Mouse (Mus musculus): Measurements from ENCODE around the gene Abl2. TPM values are rescaled to one million over a fixed set of nuclear protein-coding genes. Genes with fewer than 3 reads are reported as not detected.

Gene Abl2
- total RNA-seq, 2 experiments from 2014 or later: 87.4 to 88.2 TPM

- peak overlapping the region; percentile 70 for H3K27ac ChIP-seq
- no peak for TF ChIP-seq CTCF (conservative IDR thresholded peaks at IDR 0.05)
- no peak for DNase-seq (ENCODE audit: low spot score in 2 of 2)
- no peak overlapping the region for H3K4me3 ChIP-seq
These were observed 62.4 kb downstream of the Abl2 start for GRCm38 (mm10) chr1:156620951-156621350.

GRCm38 (mm10) chr1:156624231-156624630 lies 65.6 kb downstream of the Abl2 start:
- DNase-seq (ENCODE audit: low spot score in 2 of 2): no peak
- TF ChIP-seq CTCF (conservative IDR thresholded peaks at IDR 0.05): no peak
- Histone ChIP-seq H3K27ac (no peak overlapping the region), H3K4me3 (no peak overlapping the region)

DNA sequence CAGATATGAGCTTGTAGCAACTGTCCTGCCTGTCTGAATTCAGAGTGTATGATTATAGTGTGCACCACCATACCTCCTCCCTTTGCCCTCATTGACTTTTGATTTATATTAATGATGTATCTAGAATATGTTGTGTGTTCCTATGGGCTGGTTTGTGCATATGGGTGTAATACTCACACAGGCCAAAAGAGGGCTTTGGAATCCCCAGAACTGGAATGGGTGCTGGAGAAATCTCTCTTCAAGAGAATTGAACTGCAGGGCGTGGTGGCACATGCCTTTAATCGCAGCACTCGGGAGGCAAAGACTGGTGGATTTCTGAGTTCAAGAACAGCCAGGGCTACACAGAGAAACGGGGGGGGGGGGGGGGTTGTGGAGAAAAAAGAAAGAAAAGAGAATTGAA lies 68.1 kb downstream of the Abl2 start:
- no peak for DNase-seq (ENCODE audit: low spot score in 2 of 2)
- Histone ChIP-seq H3K4me3 (no peak overlapping the region), H3K27ac (no peak overlapping the region)
- TF ChIP-seq CTCF (conservative IDR thresholded peaks at IDR 0.05): peak; percentile 60

- TF ChIP-seq CTCF (conservative IDR thresholded peaks at IDR 0.05): no peak
- H3K4me3 ChIP-seq: no peak overlapping the region
- no peak for DNase-seq (ENCODE audit: low spot score in 2 of 2)
- peak overlapping the region; percentile 39; the same call in 1 of the 2 replicates for H3K27ac ChIP-seq
These were observed 71.4 kb downstream of the Abl2 start for GRCm38 (mm10) chr1:156629984-156630383.

- DNase-seq (ENCODE audit: low spot score in 2 of 2): no peak
- H3K27ac ChIP-seq: no peak overlapping the region
- peak; percentile 71 for TF ChIP-seq CTCF (conservative IDR thresholded peaks at IDR 0.05)
- no peak overlapping the region for H3K4me3 ChIP-seq
These were observed 72.4 kb downstream of the Abl2 start for GRCm38 (mm10) chr1:156630965-156631364.

DNA sequence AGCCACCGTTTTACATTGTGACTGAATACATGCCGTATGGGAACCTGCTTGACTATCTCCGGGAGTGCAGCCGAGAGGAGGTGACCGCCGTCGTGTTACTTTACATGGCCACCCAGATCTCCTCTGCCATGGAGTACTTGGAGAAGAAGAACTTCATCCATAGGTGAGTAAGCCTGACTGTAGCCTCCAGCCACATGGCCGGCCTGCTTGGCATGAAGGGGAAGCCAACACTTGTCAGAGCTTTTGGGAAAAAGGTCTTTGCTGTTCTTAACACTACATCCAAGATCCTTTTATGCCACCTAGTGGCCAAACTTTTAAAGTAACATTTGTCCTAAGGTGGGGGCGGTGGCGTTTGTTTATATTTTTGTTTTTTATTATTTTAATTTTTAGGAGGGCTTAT lies 74.5 kb downstream of the Abl2 start:
- H3K4me3 ChIP-seq: no peak overlapping the region
- no peak overlapping the region for H3K27ac ChIP-seq
- TF ChIP-seq CTCF (conservative IDR thresholded peaks at IDR 0.05): peak; percentile 86
- DNase-seq (ENCODE audit: low spot score in 2 of 2): peak; percentile 34 to 45

DNA sequence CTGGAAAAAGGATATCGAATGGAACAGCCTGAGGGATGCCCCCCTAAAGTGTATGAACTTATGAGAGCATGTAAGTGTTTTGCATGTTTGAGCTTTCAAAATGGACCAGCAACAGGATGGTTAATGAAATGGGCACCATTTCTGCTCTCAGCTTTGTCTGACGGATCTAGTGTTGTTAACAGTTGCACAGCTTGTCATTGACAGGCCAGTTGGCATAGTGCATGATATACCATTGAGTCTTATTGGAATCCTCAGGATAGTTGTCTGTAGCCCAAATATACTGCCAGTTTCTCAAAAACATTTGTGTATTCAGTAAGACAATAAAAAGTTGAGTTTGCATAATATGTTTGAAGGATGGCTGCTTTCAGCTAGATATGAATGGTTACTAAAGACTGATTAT lies 76.6 kb downstream of the Abl2 start:
- no peak for DNase-seq (ENCODE audit: low spot score in 2 of 2)
- TF ChIP-seq CTCF (conservative IDR thresholded peaks at IDR 0.05): no peak
- no peak overlapping the region for H3K27ac ChIP-seq
- H3K4me3 ChIP-seq: no peak overlapping the region

DNA sequence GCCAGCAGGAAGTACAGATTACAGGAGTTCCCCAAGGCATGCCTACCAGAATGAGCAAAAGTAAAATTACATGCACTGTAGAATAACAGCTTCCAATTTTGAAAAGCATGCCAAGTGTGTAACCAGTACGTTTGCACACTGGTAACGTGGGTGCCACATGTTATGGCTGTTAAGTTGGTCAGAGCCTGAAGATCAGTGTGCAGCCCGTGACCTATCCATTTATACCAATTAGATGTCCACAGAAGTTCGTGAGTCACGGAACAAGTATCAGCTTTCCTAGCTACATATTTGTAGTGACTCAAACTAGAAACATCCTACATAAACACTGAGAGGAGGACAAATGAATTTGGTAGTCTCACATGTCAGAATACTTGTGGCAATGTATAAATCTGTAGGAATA lies 80.9 kb downstream of the Abl2 start:
- DNase-seq (ENCODE audit: low spot score in 2 of 2): no peak
- TF ChIP-seq CTCF (conservative IDR thresholded peaks at IDR 0.05): no peak
- Histone ChIP-seq H3K27ac (no peak overlapping the region), H3K4me3 (no peak overlapping the region)

- peak; percentile 72 for TF ChIP-seq CTCF (conservative IDR thresholded peaks at IDR 0.05)
- H3K27ac ChIP-seq: peak overlapping the region; percentile 67
- no peak overlapping the region for H3K4me3 ChIP-seq
- peak in 1 of 2 experiments; percentile 46 for DNase-seq (ENCODE audit: low spot score in 2 of 2)
These were observed 82.0 kb downstream of the Abl2 start for GRCm38 (mm10) chr1:156640577-156640976.

GRCm38 (mm10) chr1:156641808-156642207 lies 83.2 kb downstream of the Abl2 start:
- H3K4me3 ChIP-seq: no peak overlapping the region
- DNase-seq (ENCODE audit: low spot score in 2 of 2): no peak
- no peak overlapping the region for H3K27ac ChIP-seq
- TF ChIP-seq CTCF (conservative IDR thresholded peaks at IDR 0.05): no peak

DNA sequence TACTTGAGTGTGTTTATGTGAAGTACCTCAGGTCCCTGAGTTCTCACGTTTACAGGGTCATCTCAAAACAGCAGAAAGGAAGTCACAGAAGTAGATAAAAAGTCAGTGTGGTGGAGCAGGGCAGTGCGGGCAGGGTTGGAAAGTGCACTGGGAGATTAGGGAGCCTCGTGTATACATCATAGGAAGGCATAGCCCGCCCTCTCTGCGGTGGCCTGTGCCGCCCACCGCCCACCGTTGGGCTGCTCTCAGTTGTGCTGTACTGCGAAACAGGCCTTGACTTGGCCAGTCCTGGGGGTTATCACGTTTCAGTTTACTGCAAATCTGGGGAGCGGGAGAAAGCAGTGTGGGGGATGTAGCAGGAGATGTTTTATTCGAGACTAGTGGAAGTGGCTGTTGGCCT lies 84.2 kb downstream of the Abl2 start:
- Histone ChIP-seq H3K4me3 (no peak overlapping the region), H3K27ac (no peak overlapping the region; the same call in 1 of the 2 replicates)
- TF ChIP-seq CTCF (conservative IDR thresholded peaks at IDR 0.05): no peak
- no peak for DNase-seq (ENCODE audit: low spot score in 2 of 2)

DNA sequence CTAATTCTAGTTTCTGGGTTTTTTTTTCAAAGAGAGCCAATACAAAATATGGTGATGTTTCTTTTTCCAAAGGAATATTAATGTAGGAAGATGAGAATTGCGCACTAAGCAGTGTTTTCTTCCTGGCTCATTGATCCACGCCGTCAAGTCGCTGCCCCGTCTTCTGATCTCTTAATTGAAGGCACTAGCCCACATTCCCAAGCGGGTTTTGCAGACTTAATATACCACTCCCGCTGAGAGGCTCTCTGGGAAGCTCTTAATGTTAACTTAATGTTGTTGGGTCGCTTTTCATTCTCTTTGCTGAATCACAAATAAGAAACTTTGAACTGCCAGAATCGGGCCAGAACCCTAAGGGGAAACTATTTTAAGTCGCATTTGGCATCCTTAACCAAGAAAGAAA lies 85.5 kb downstream of the Abl2 start:
- no peak overlapping the region for H3K4me3 ChIP-seq
- no peak for DNase-seq (ENCODE audit: low spot score in 2 of 2)
- H3K27ac ChIP-seq: peak overlapping the region; percentile 4; the same call in 1 of the 2 replicates
- no peak for TF ChIP-seq CTCF (conservative IDR thresholded peaks at IDR 0.05)

DNA sequence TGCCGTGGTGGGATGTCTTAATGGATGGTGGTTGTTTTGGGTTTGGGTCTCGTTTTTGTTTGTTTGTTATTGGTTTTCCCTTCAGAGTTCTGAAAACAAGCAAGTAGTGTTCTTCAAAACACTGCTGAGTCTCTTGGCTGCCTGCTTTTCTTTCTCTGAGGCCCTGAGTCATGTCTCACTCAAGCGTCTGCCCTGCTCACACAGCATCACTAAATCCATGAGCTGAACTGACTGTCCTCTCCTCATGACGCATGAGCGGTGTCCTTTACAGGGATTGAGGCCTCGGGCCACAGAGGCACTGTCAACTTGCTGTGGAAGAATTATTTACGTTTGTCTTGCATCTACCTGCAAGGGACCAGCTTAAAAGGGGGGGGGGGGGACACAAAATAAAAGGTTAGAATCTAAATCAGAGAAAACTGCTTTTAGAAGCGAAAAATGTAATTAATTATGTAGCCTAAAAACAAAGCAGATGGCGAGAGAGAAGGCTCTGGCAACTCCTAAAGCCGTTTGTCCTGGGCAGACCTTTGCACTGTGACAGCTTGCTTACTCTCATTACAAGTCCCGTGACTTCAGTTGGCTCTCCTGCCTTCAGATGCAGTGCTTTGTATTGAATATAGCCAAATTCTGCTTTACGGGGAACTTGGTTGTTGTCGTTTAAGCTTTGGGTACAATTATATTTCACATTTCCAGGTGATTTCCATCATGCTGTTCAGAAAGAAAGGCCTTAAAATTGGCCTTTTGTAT lies 86.4 kb downstream of the Abl2 start:
- H3K27ac ChIP-seq: peak overlapping the region; percentile 29
- TF ChIP-seq CTCF (conservative IDR thresholded peaks at IDR 0.05): no peak
- H3K4me3 ChIP-seq: no peak overlapping the region
- DNase-seq (ENCODE audit: low spot score in 2 of 2): no peak

DNA sequence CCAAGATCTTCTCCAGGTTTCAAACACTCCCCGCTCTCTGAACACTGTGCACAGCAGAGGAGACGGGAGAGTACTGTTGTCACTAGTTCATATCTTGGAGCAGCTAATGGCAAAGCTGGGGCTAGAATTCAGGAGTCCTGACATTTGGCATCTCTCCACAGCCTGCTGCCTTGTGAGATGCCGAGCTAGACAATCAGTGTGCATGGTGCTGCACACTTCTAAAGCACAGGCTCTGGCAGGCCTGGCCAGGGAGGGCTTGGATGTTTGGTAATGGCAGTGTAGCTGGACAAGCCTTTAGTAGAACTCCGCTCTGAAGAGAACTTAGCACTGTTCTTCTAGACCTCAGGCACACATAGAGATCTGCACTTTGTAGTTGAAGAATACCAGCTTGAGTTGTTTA lies 87.4 kb downstream of the Abl2 start:
- no peak overlapping the region; the same call in 1 of the 2 replicates for H3K27ac ChIP-seq
- no peak for DNase-seq (ENCODE audit: low spot score in 2 of 2)
- TF ChIP-seq CTCF (conservative IDR thresholded peaks at IDR 0.05): no peak
- no peak overlapping the region for H3K4me3 ChIP-seq
